Mouse (Mus musculus): ENCODE results near the gene Txk. TPM values are rescaled to one million over a fixed set of nuclear protein-coding genes. Genes with fewer than 3 reads are reported as not detected.

The Txk gene
- total and polyA plus RNA-seq, 3 experiments = 0.10 to 0.23 TPM; not detected in 1

- no peak for TF ChIP-seq JUND (IDR thresholded peaks at IDR 0.05; ENCODE audit: low read depth, low read length)
- TF ChIP-seq CHD1 (IDR thresholded peaks at IDR 0.05; ENCODE audit: low read depth, low read length) = no peak
- no peak for TF ChIP-seq NRF1 (IDR thresholded peaks at IDR 0.05; ENCODE audit: insufficient read depth, low read depth, low read length, poor library complexity, severe bottlenecking)
- no peak for TF ChIP-seq POLR2A (IDR thresholded peaks at IDR 0.05; ENCODE audit: control insufficient read depth in 1 of 2, insufficient read depth in 1 of 2, low read depth in 1 of 2, low read length in 2 of 2, poor library complexity in 1 of 2)
- TF ChIP-seq POLR2AphosphoS2 (IDR thresholded peaks at IDR 0.05; ENCODE audit: low read length) = no peak
- TF ChIP-seq MYC (IDR thresholded peaks at IDR 0.05; ENCODE audit: low read depth, low read length) = no peak
- TF ChIP-seq HCFC1 (IDR thresholded peaks at IDR 0.05; ENCODE audit: low read depth, low read length) = no peak
- no peak for DNase-seq (ENCODE audit: low read depth, low spot score)
- H3K79me2 ChIP-seq (ENCODE audit: control insufficient read depth, insufficient read depth, low read length, poor library complexity) = no peaks in the 10 kb centered on the region
Observed at GRCm38 (mm10) chr5:72746461-72746860, 6.1 kb downstream of the Txk start.

DNA sequence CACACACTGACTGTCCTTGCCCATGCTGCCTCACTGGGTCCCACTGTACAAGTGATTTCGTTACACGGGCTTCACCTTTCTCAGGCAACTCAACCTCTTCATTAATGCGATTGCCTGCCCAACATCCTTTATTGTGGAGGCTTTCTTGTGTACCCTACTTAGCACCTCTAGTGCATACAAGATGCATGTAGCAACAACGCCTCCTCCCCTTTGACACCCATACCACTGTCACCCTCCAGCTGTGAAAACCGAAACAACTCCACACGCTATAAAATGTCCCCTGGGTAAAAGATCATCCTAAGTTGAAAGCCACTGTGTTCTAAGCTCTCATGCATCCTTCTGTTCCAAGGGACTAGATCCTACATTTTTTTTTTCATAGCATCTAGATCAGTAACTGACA is 9.5 kb downstream of the Txk start:
- DNase-seq (ENCODE audit: low read depth, low spot score) = no peak
- no peaks in the 10 kb centered on the region for H3K4me1 ChIP-seq (ENCODE audit: control insufficient read depth in 1 of 2, insufficient read depth in 2 of 2, low read length in 2 of 2)

More at GRCm38 (mm10) chr5:72746461-72746860, 6.1 kb downstream of the Txk start:
- no peak overlapping the region for H3K4me3 ChIP-seq (ENCODE audit: control insufficient read depth in 1 of 2, insufficient read depth in 1 of 2, low read depth in 2 of 2, low read length in 2 of 2)
- no peaks in the 10 kb centered on the region for H3K36me3 ChIP-seq (ENCODE audit: control insufficient read depth in 1 of 2, insufficient read depth in 2 of 2, low read length in 2 of 2)
- no peak overlapping the region for H3K27ac ChIP-seq (ENCODE audit: control insufficient read depth, low read depth, low read length)
- H3K9ac ChIP-seq (ENCODE audit: control insufficient read depth, low read depth, low read length, poor library complexity, severe bottlenecking) = no peak overlapping the region
- no peaks in the 10 kb centered on the region for H3K27me3 ChIP-seq (ENCODE audit: control insufficient read depth in 1 of 2, insufficient read depth in 2 of 2, low read length in 2 of 2)
- 0 out of 4 replicates have a peak, but pooled peaks cover 0 to 2% of the 10 kb centered on the region in 2 experiments for H3K4me1 ChIP-seq (ENCODE audit: control insufficient read depth in 1 of 2, insufficient read depth in 2 of 2, low read length in 2 of 2)
- H3K9me3 ChIP-seq (replicated peaks; ENCODE audit: insufficient read depth, low read length) = no peaks in the 10 kb centered on the region

DNA sequence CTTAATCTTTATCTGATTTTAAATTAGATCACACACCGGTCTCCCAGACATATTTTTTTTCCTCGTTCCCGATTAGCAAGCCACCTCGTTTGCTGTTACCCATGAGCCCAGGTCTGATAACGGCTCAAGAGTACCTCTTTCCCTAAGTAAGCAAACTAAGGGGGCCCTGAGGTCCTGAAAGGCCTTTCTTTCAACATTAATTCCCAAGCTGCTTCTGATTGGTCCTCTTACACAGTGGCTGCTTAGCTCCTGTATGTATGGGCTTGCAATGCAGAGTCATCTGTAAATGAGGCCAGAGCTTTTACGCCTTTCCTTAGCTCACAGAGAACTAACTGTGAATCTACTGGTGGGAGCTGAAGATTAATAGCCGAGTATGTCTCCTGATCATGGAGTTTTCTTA is 15.7 kb downstream of the Txk start:
- Histone ChIP-seq H3K36me3 (ENCODE audit: control insufficient read depth in 1 of 2, insufficient read depth in 2 of 2, low read length in 2 of 2) (peaks cover 0 to 25% of the 10 kb centered on the region in 2 experiments; a peak in 2 of 4 replicates), H3K79me2 (ENCODE audit: control insufficient read depth, insufficient read depth, low read length, poor library complexity) (no peaks in the 10 kb centered on the region), H3K27me3 (ENCODE audit: control insufficient read depth in 1 of 2, insufficient read depth in 2 of 2, low read length in 2 of 2) (no peaks in the 10 kb centered on the region; a peak in 1 of 4 replicates), H3K27ac (ENCODE audit: control insufficient read depth, low read depth, low read length) (no peak overlapping the region), H3K4me3 (ENCODE audit: control insufficient read depth in 1 of 2, insufficient read depth in 1 of 2, low read depth in 2 of 2, low read length in 2 of 2) (peak overlapping the region in 1 of 2 experiments; percentile 66; a peak in 2 of 4 replicates), H3K9ac (ENCODE audit: control insufficient read depth, low read depth, low read length, poor library complexity, severe bottlenecking) (peak overlapping the region; percentile 20; the same call in 1 of the 2 replicates), H3K4me1 (ENCODE audit: control insufficient read depth in 1 of 2, insufficient read depth in 2 of 2, low read length in 2 of 2) (peaks cover 13 to 33% of the 10 kb centered on the region in 2 experiments), H3K9me3 (replicated peaks; ENCODE audit: insufficient read depth, low read length) (no peaks in the 10 kb centered on the region)
- DNase-seq (ENCODE audit: low read depth, low spot score) = no peak
- no peak for TF ChIP-seq POLR2AphosphoS5 (IDR thresholded peaks at IDR 0.05; ENCODE audit: borderline replicate concordance, low read depth, low read length)
- TF ChIP-seq MXI1 (IDR thresholded peaks at IDR 0.05; ENCODE audit: low read depth, low read length) = no peak

More for the DNA sequence above, 9.5 kb downstream of the Txk start:
- Histone ChIP-seq H3K27ac (ENCODE audit: control insufficient read depth, low read depth, low read length) (no peak overlapping the region), H3K9ac (ENCODE audit: control insufficient read depth, low read depth, low read length, poor library complexity, severe bottlenecking) (no peak overlapping the region), H3K36me3 (ENCODE audit: control insufficient read depth in 1 of 2, insufficient read depth in 2 of 2, low read length in 2 of 2) (no peaks in the 10 kb centered on the region), H3K27me3 (ENCODE audit: control insufficient read depth in 1 of 2, insufficient read depth in 2 of 2, low read length in 2 of 2) (no peaks in the 10 kb centered on the region; a peak in 1 of 4 replicates), H3K79me2 (ENCODE audit: control insufficient read depth, insufficient read depth, low read length, poor library complexity) (no peaks in the 10 kb centered on the region), H3K4me3 (ENCODE audit: control insufficient read depth in 1 of 2, insufficient read depth in 1 of 2, low read depth in 2 of 2, low read length in 2 of 2) (no peak overlapping the region), H3K9me3 (replicated peaks; ENCODE audit: insufficient read depth, low read length) (no peaks in the 10 kb centered on the region)
- TF ChIP-seq BHLHE40 (IDR thresholded peaks at IDR 0.05; ENCODE audit: borderline replicate concordance, low read depth, low read length) = no peak
- TF ChIP-seq KAT2A (conservative IDR thresholded peaks at IDR 0.05; ENCODE audit: low read depth, low read length) = no peak
- TF ChIP-seq ZKSCAN1 (IDR thresholded peaks at IDR 0.05; ENCODE audit: low read depth, low read length) = no peak
